Mouse (Mus musculus) urinary bladder, postnatal 25 days (tissue): ENCODE data around the gene Coro2a.
"Not testable (repeated sequence)": the region's sequence is repeated elsewhere in the genome, so short reads cannot be mapped to it uniquely, and the experiment has no call there.

Experiments used
- DNase-seq: peaks from one replicate; pipeline ENCODE4 v3.0.0; 2022; ENCODE audit warnings: low spot score

Gene Coro2a

DNA sequence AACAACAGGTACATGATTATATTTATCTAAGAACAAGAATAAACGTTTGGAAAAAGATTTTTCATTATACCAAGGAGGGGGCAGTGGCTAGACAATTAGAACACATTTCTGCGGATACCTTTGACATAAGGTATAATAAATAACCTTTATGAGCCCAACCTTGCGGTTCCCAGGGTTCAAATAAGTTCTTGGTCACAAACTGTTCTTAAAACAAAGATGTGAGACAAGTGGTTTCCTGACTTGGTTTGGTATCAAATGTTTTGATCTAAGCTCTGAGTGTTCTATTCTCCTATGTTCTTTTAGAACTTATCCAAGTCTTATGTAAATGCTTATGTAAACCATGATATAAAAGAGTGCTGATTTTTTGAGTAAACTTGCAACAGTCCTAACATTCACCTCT lies 17.5 kb downstream of the Coro2a start:
- DNase-seq: not testable (repeated sequence)

- DNase-seq: not testable (repeated sequence)
These were observed 17.9 kb downstream of the Coro2a start for GRCm38 (mm10) chr4:46584084-46584483.

DNA sequence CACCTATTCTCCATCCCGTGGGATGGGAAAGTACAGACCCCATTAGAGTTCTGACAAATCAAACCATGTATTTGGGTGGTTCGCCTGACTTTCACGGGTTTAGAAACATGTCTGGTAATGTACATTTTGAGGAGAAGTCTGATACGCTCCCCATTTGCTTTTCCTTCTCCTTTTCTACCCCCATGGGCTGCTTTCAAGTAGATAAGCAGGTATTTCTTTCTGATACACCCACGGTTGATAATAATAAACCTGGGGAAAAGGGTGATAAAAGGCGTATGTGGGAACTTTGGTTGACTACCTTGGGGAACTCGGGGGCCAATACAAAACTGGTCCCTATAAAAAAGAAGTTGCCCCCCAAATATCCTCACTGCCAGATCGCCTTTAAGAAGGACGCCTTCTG lies 20.0 kb downstream of the Coro2a start:
- DNase-seq: not testable (repeated sequence)

DNA sequence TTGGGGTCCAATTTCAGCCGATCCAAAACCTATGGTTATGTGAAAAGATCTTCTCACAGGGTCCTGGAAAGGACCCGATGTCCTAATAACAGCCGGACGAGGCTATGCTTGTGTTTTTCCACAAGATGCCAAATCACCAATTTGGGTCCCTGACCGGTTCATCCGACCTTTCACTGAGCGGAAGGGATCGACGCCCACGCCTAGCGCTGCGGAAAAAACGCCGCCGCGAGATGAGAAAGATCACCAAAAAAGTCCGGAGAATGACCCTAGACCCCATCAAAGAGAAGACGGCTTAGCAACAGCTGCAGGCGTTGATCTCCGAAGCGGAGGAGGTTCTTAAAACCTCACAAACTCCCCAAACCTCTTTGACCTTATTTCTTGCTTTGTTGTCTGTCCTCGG lies 20.4 kb downstream of the Coro2a start:
- DNase-seq: not testable (repeated sequence)

DNA sequence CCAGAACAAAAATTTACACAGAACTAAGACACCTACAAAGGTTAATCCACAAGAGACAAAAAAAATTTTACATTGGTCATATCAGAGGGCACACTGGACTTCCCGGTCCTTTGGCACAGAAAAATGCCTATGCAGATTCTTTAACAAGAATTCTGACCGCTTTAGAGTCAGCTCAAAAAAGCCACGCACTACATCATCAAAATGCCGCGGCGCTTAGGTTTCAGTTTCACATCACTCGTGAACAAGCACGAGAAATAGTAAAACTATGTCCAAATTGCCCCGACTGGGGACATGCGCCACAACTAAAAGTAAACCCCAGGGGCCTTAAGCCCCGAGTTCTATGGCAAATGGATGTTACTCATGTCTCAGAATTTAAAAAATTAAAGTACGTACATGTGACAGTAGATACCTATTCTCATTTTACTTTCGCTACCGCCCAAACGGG lies 21.2 kb downstream of the Coro2a start:
- DNase-seq: not testable (repeated sequence)

- DNase-seq: not testable (repeated sequence)
These were observed 23.1 kb downstream of the Coro2a start for GRCm38 (mm10) chr4:46578796-46579346.

- DNase-seq: no peak
These were observed 23.8 kb downstream of the Coro2a start for GRCm38 (mm10) chr4:46578228-46578627.

GRCm38 (mm10) chr4:46575509-46576284 lies 26.3 kb downstream of the Coro2a start:
- not testable (repeated sequence) for DNase-seq

DNA sequence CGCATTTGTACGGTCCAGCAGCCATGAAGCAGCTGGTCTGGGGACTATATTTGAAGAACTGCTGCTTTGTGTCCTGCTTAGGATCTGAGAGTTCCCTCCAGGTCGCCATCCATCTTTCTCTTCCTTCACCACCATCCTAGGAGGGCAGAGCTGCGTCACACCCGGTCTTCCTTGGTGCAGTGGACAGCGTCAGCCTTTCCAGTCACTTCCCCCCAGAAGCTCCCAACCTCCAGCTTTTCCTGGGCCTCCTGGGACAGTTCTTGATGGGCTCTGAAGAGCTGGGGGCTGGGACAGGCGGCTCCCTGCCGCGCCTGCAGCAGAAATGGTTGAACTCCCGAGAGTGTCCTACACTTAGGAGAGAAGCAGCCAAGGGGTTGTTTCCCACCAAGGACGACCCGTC lies 27.2 kb downstream of the Coro2a start:
- DNase-seq: no peak

GRCm38 (mm10) chr4:46574024-46574753 lies 27.8 kb downstream of the Coro2a start:
- no peak for DNase-seq

DNA sequence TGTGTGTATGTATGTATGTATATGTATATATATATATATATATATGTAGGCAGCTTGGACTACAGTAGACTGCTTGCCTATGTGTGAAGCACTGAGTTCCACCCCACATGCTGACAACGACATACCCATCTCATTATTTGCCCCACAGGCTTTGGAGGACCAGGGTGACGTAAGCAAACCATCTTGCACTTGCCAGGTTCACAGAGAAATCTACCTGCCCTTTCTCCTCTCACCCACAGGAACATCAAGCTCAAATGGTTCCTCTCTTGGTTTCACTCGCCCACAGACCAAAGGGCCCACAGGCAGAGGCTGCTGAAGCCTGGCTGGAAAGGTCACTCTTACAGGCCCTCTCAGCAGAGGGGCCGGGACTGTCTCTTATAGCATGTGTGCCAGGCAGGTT lies 29.4 kb downstream of the Coro2a start:
- DNase-seq: no peak

GRCm38 (mm10) chr4:46571744-46572143 lies 30.3 kb downstream of the Coro2a start:
- no peak for DNase-seq

DNA sequence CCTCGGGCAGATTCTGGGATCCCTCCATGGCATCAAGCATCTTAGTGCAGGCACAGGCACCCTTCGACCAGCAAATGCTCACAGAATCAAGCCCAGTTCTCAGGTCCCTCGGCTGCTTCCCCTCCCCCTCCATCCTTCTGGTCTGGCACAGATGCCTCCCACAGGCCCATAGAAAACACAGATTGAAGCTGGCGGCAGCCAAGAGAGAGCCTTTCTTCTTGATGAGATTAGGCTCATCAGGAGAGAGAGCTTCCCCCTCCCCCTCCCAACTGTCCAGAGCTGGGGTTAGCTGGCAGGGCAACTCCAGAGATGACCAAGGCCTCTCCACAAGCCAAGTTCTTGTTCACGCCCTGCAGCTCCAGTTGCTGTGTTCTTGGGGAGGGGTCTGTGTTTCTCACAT lies 32.3 kb downstream of the Coro2a start:
- DNase-seq: no peak

DNA sequence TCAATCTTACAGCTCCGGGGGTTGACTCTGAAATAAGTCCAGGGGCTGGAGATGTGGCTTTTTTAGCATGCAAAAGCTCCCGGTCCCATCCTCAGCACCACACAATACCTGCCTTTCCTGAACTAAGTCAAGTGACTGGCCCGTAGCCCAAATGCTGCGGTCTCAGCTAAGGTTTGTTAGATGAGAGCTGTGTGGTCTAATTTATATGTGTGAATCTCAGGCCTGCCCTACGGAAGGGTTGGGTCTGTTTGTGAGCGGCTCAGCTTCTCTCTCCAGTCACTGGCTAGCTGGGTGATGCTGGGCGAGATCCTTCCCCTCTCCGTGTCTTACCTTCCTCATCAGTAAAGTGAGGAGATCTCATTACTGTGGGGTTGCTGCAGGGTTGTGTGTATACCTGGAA lies 33.8 kb downstream of the Coro2a start:
- no peak for DNase-seq

- DNase-seq: no peak
These were observed 34.9 kb downstream of the Coro2a start for GRCm38 (mm10) chr4:46566931-46567671.

DNA sequence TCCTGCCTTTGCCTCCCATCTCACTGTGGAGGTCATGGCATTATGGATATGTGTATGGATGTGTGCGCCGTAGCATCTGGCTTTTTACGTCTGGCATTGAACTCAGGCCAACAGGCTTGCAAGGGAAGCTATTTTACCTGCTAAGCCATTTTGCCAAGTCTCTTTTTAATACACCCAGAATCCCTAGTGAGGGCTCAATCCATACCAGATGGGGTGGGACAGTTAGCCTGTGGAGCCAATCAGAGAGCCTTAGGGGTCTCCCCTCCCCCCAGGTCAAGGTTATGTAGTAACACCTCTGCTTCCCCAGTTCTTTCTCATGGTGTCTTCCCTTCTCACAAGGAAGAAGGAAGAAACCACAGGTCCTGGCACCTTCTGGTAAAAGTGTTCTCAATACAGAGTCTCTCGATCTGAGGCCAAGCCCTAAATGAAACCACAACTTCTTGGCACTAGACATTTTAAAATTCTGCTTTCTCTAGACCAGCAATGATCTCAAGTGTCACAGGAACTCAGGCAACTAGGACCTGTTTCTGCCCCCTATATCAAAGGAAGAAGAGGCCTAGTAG lies 36.5 kb downstream of the Coro2a start:
- DNase-seq: no peak

DNA sequence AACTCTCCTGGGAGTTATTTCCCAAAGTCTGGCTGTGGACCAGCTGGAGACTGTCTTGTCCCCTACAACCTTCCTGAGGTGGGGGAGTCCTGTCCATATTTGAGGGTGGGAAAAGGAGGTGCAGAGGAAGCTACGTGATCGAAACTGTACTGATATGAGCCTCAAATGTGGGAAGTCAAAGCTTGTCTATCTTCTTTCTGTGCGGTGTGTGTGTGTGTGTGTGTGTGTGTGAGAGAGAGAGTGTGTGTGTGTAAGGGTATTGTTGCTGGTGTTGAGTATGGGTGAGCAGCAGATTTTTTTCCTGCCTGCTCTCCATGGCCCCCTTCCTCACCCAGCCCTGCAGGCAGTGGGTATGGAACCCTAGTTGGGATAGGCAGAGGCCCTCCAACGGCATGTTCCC lies 37.8 kb downstream of the Coro2a start:
- no peak for DNase-seq

GRCm38 (mm10) chr4:46563847-46564246 lies 38.2 kb downstream of the Coro2a start:
- peak; percentile 48 for DNase-seq

GRCm38 (mm10) chr4:46562841-46563240 lies 39.2 kb downstream of the Coro2a start:
- DNase-seq: no peak

DNA sequence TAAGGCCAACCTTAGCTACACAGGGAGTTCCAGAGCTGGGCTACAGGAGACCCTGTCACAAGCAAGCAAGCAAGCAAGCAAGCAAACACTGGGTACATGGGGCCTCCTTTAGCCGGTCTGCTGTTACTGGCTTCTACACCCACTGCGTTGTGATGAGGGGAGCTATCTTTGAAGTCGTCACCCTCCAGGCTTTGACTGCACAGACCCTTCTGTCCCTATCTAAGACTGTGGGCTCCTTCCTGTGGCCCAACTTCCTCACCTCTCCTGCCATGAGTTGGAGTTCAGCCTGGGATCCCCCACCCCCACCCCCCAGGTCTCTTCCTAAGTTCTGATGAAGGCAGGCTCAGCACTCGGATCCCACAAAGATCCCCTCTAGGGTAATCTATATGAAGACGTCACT lies 40.0 kb downstream of the Coro2a start:
- no peak for DNase-seq

DNA sequence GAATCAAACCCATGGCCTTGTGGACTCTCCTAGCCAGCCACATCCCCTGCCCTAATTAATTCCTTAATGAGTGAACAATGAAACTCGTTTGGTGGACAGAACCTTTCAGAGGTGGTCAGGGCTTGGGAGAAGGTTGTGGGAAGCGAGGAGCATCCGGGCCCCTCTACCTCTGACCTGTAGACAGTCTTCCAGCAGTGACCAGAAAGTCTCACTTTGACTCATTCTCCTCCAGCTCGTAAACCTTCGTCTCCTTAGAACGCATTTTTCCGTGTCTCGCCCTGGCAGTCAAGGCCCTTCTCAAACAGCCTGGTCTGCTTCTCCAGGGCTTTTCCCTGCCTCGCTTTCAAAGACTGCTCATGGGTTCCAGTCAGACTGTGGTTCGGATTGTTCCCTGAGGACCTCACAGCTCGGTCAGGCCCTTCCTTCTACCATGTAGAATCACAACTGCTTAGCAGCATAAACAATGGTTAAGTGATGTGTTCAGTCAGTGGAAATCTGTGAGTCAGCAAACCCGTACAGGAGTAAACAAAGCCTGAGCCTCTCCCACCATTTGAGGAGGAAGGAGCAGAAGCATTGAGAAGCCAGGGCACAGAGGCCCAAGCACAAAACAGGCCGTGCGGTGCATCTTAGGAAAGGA lies 41.8 kb downstream of the Coro2a start:
- no peak for DNase-seq
